10 mouse cellular contexts compared by ENCODE assay signal in genomic region chr14:26306032-26306431, GRCm38 (mm10). TPM values are rescaled to one million over a fixed set of nuclear protein-coding genes. Genes with fewer than 3 reads are reported as not detected.
DNase-seq lines count a peak whose midpoint lies in the region; ATAC-seq and TF ChIP-seq lines count a peak whose summit lies in the region.
"Had no signal": no experiment of that assay in that cellular context is flagged by ENCODE, and none has a peak within 500 bp of the region (broad histone marks: within the 10 kb centered on the region; RNA-seq: fewer than 3 reads in every experiment).

No protein-coding gene starts in this region.

- H3K27me3 ChIP-seq in hindbrain, embryonic 14.5 days (ENCODE audit: control insufficient read depth, insufficient read depth, low read length): no peaks in the 10 kb centered on the region
- no peaks in the 10 kb centered on the region for H3K27me3 ChIP-seq in hindbrain, embryonic 13.5 days
- H3K27me3 ChIP-seq in hindbrain, postnatal 0 days (ENCODE audit: insufficient read depth, low read length): no peaks in the 10 kb centered on the region
- H3K27me3 ChIP-seq: embryonic facial prominence, embryonic 15.5 days had no signal

- 53% methylated on average over 2 of the region's 2 CpGs for WGBS in hindbrain, embryonic 14.5 days
- WGBS in hindbrain, embryonic 13.5 days: 52% methylated on average over 2 of the region's 2 CpGs
- WGBS in hindbrain, postnatal 0 days: 46% methylated on average over 2 of the region's 2 CpGs

- no peak overlapping the region for H3K27ac ChIP-seq in hindbrain, embryonic 14.5 days
- no peak overlapping the region for H3K27ac ChIP-seq in hindbrain, embryonic 13.5 days
- H3K27ac ChIP-seq in hindbrain, postnatal 0 days: no peak overlapping the region
- H3K27ac ChIP-seq: embryonic facial prominence, embryonic 15.5 days; macrophage had no signal

- H3K4me2 ChIP-seq in hindbrain, embryonic 14.5 days (replicated peaks): no peak overlapping the region
- H3K4me2 ChIP-seq in hindbrain, embryonic 13.5 days: no peak overlapping the region
- no peak overlapping the region for H3K4me2 ChIP-seq in hindbrain, postnatal 0 days (ENCODE audit: low read depth, low read length)
- H3K4me2 ChIP-seq: embryonic facial prominence, embryonic 15.5 days had no signal

- no peak for ATAC-seq in hindbrain, embryonic 14.5 days (ENCODE audit: low FRiP score)
- no peak for ATAC-seq in hindbrain, embryonic 13.5 days (ENCODE audit: low FRiP score)
- no peak for ATAC-seq in hindbrain, postnatal 0 days

- H3K9me3 ChIP-seq in hindbrain, embryonic 14.5 days (ENCODE audit: control insufficient read depth, low read length): no peaks in the 10 kb centered on the region
- no peaks in the 10 kb centered on the region for H3K9me3 ChIP-seq in hindbrain, embryonic 13.5 days
- no peaks in the 10 kb centered on the region for H3K9me3 ChIP-seq in hindbrain, postnatal 0 days (ENCODE audit: low read length)
- H3K9me3 ChIP-seq: embryonic facial prominence, embryonic 15.5 days had no signal

- no peak overlapping the region for H3K9ac ChIP-seq in hindbrain, embryonic 14.5 days
- H3K9ac ChIP-seq in hindbrain, embryonic 13.5 days: no peak overlapping the region
- no peak overlapping the region for H3K9ac ChIP-seq in hindbrain, postnatal 0 days (replicated peaks; ENCODE audit: low read length)
- H3K9ac ChIP-seq: embryonic facial prominence, embryonic 15.5 days had no signal

- H3K4me1 ChIP-seq in hindbrain, embryonic 14.5 days (replicated peaks; ENCODE audit: control insufficient read depth, insufficient read depth, low read length): no peaks in the 10 kb centered on the region
- no peaks in the 10 kb centered on the region for H3K4me1 ChIP-seq in hindbrain, embryonic 13.5 days (replicated peaks)
- H3K4me1 ChIP-seq in hindbrain, postnatal 0 days (ENCODE audit: insufficient read depth, low read length): no peaks in the 10 kb centered on the region
- H3K4me1 ChIP-seq: embryonic facial prominence, embryonic 15.5 days had no signal

- H3K36me3 ChIP-seq in hindbrain, embryonic 14.5 days (replicated peaks; ENCODE audit: control insufficient read depth, insufficient read depth): no peaks in the 10 kb centered on the region
- no peaks in the 10 kb centered on the region for H3K36me3 ChIP-seq in hindbrain, embryonic 13.5 days
- H3K36me3 ChIP-seq in hindbrain, postnatal 0 days (ENCODE audit: insufficient read depth, low read length): no peaks in the 10 kb centered on the region
- H3K36me3 ChIP-seq: embryonic facial prominence, embryonic 15.5 days had no signal

- TF ChIP-seq CTCF in hindbrain, postnatal 0 days (IDR thresholded peaks at IDR 0.05; ENCODE audit: low read depth): peak; percentile 67

- no peak overlapping the region for H3K4me3 ChIP-seq in hindbrain, embryonic 14.5 days (replicated peaks; ENCODE audit: low read length)
- H3K4me3 ChIP-seq in hindbrain, embryonic 13.5 days: no peak overlapping the region
- H3K4me3 ChIP-seq in hindbrain, postnatal 0 days (ENCODE audit: low read length): no peak overlapping the region
- H3K4me3 ChIP-seq: embryonic facial prominence, embryonic 15.5 days had no signal

- DNase-seq in hindbrain, embryonic 14.5 days (ENCODE audit: low spot score): peak; percentile 29
- peak; percentile 72 for DNase-seq in A20 (ENCODE audit: low read depth, low spot score)
- DNase-seq in NIH3T3 (ENCODE audit: low read depth): peak; percentile 55
- DNase-seq in hindbrain, postnatal 0 days (ENCODE audit: low spot score): peak; percentile 63
- peak; percentile 9 for DNase-seq in thymus, postnatal 25 days
- no peak for DNase-seq in urinary bladder, postnatal 36 days (ENCODE audit: low spot score in 2 of 2)
- DNase-seq in right cerebral cortex, postnatal 14 days: no peak

RNA-seq across cellular contexts. Expression of gene Duxbl3, which starts 48.3 kb away (rescaled TPM):
- polyA plus RNA-seq in hindbrain, embryonic 14.5 days (2014; fragmentation: Nextera tagmentation; extraction: Ambion mirVana): 0.66 and 0.70 TPM in 2 replicates
- 1.9 and 5.8 TPM in 2 replicates for polyA plus RNA-seq in hindbrain, embryonic 13.5 days (2015; fragmentation: Nextera tagmentation; extraction: Ambion mirVana)
- total RNA-seq in hindbrain, postnatal 0 days (2014; rRNA removed): 0.61 and 2.1 TPM in 2 replicates
- 2.5 and 2.9 TPM in 2 replicates for polyA plus RNA-seq in hindbrain, postnatal 0 days (2015; fragmentation: Nextera tagmentation; extraction: Ambion mirVana)
- polyA plus RNA-seq: macrophage had no signal

Comparison
In these comparisons a context has a peak if more than half of its experiments do, and no peak if none do; other contexts are left out.
1. DNase-seq: peak in hindbrain, embryonic 14.5 days (single experiment), A20 (single experiment), NIH3T3 (single experiment), hindbrain, postnatal 0 days (single experiment) and thymus, postnatal 25 days (single experiment); none in urinary bladder, postnatal 36 days (0 of 2) and right cerebral cortex, postnatal 14 days (single experiment).